Mouse (Mus musculus) left cerebral cortex, postnatal 25 days (tissue): ENCODE data around the gene Olfr340. TPM values are rescaled to one million over a fixed set of nuclear protein-coding genes. Genes with fewer than 3 reads are reported as not detected.
"Not testable (repeated sequence)": the region's sequence is repeated elsewhere in the genome, so short reads cannot be mapped to it uniquely, and the experiment has no call there.

ENCODE experiments used
- DNase-seq, 2 experiments: peaks; one replicate each; pipeline ENCODE4 v3.0.0; 2022; ENCODE audit warnings: low spot score in 2 of 2, mixed read lengths in 1 of 2
- intact Hi-C: fragments of 180-260 bp; cut with DNase I; formaldehyde crosslinking; loops from one replicate; pipeline ENCODE4 v1.15.1; 2025
- total RNA-seq, 2 experiments: library from RNA; stranded (reverse); gene quantifications; 2 replicates each; pipeline ENCODE4 v1.2.3; 2021

Olfr340 gene
- not detected for total RNA-seq

DNA sequence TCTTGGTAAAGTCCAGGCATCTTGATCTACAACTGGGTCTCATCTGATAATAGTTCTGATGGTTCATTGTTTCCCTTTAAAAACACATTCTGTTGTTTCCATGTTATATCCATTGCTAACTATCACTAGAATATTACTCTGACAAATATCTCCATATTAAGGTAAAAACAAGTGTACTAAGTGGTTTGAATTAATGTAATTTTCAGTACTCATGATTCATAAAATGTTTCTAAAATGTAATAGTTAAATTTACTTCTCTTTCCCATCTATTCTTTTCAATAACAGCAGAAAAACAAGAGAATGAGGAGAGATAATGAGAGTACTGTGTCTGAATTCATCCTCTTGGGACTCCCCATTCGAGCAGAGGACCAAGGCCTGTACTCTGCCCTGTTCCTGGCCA lies at the start of gene Olfr340:
Gene Olfr340, plus strand, starts transcription at position 301 of the 400 bp plus-strand sequence.
- intact Hi-C loops, result no loop called here
- no peak for DNase-seq

DNA sequence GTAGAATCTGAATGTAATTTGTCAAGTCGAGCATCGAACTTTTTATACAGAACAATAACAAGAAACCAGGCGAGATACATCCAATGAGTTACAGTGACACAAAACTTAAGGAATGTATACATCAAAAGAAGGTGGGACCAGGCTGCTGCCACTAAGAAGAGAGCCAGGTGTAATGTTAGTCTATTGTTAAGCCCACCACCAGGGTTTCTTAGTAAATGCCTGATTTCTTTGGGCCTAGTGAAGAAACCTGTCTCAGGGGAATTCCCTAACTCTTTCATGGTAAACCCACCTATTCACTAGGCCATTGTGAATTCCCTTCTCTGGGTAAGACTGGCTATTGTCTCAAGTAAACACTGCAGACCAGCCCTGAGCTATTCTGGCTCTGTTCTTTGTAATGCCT lies 37.2 kb upstream of the Olfr340 start:
- DNase-seq, intact Hi-C loops: not testable (repeated sequence)

DNA sequence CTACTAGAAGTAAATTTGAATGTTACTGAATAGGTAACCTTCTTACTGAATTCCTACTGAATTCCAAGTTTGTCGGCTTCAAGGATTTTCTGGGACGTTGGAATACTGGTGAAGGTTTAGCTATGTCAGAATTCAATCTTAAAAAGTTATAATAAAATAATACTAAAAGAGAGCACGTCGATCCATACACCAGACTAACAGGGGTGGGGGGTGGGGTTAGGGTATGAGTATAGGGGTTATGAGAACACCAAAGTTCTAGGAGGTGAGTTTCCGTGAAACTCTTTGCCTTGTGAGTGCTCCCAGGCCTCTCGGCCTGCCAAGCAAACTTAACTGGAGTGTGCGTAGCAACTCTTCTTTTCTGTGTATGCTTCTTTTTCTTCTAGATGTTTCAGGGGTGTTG lies 36.8 kb upstream of the Olfr340 start:
- DNase-seq, intact Hi-C loops: not testable (repeated sequence)

DNA sequence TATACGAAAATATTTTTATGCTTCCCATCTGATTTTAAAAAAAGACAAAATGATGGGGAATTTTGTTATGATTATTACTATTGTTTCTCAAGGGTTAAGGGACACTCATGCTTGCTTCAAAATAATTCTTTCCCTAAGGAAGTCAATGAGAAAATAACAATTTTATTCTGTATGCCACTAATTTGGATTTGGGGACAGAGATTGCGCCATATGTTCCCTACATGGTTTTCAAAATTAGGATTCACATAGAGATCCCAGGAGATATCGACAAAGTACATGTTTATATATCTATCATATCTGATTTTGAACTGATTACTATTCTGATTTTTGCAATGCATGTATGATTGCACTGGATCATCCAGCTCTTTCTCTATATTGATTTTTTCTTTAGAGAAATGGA lies 33.7 kb upstream of the Olfr340 start, which contains the start of gene Olfr339:
Gene Olfr339, plus strand, starts transcription at position 301 of the 400 bp plus-strand sequence.
- DNase-seq, result no peak
- intact Hi-C loops, result no loop called here

DNA sequence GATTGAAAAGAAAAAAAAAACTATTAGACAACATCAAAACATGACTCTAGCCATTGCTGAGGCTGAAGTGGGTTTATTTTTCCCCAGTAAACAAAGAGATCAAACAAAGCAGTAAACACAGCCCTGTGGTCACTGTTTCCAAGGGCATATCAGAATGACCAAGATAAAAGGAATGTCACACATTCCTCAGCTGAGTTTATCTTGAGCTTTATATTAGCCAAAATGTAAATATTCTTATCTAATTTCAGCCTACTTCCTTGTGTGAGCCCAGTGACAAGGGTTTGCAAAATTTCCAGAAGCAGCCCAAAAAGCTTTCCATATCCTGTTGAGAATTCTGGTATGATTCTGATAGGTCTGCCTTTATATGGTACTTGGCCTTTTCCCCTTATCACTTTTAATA lies 21.2 kb downstream of the Olfr340 start:
- intact Hi-C loops, result no loop called here
- DNase-seq, result no peak

DNA sequence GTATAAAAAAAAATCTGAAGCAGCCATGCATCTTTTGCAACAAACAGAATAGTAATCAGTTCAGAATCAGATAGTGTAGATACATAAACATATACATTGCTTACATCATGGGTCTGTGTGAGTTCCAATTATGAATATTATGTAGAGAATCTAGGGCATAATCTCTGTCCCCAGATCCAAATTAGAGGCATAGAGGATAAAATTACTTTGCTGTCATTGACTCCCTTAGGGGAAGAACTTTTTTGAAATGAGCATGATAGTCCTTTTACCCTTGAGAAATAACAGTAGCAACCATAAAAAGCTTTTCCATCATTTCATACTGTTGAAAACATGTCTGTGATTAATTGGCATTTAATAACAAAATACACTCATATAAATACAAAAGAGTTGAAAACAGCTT lies 30.0 kb downstream of the Olfr340 start, which contains the start of gene Olfr341:
Gene Olfr341, minus strand, starts transcription at position 101 of the 400 bp plus-strand sequence.
- DNase-seq, result no peak
- intact Hi-C loops, result no loop called here

Other genes with a start within 250 kb of the Olfr340 start
- 10 to 100 TPM; 15.5 to 19.8 TPM for gene Ptgs1, start 222.2 kb upstream of the Olfr340 start, total RNA-seq
- gene Olfr338, start 79.1 kb upstream of the Olfr340 start, total RNA-seq, result not detected
- not detected for gene Olfr339, start 33.6 kb upstream of the Olfr340 start, total RNA-seq
- not detected for gene Olfr341, start 29.9 kb downstream of the Olfr340 start, total RNA-seq
- not detected for gene Olfr342, start 72.4 kb downstream of the Olfr340 start, total RNA-seq
- under 1 TPM in 1 of 2 experiments, not detected in 1; 0.05 TPM for gene Olfr344, start 114.1 kb downstream of the Olfr340 start, total RNA-seq
- gene Olfr345, start 187.5 kb downstream of the Olfr340 start, total RNA-seq, result not detected
- not detected for gene Olfr346, start 233.2 kb downstream of the Olfr340 start, total RNA-seq